In the genomic region with DNA sequence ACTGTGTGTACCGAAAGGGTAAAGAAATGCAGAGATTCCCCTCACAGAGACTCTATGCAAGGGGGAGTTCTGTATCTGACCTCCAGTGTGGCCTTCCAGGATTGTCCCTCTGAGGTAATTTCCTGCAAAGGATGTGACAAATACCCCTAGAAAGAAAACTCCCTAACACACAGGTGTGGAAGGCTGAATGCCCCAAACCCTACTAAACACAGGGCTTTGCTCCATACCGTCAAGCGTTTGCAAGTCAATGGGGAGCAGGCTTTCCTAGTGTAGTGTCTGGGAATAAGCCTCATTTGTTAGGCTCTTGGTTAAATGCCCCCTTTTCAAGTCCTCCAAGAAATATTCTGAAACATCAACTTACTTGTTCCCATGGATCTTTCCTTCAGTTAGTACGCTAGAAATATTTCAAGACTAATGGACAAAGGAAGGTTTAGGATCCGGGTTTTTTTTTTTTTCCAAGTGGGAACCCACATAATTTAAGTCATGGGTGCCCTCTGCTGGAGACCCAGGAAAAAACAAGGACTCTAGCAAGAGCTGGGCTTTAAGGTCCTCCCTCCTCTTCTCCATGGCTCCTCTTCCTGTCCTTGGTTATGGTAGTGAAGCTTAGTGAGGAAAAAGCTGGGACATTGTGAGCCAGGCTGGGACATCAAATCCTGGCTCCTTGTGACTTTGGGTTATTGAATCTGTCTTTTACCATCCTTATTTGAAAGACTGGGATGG, we compare ENCODE assay signal across 9 mouse cellular contexts.
DNase-seq lines count a peak whose midpoint lies in the region; ATAC-seq and TF ChIP-seq lines count a peak whose summit lies in the region.
"Had no signal": no experiment of that assay in that cellular context is flagged by ENCODE, and none has a peak within 500 bp of the region (broad histone marks: within the 10 kb centered on the region; RNA-seq: fewer than 3 reads in every experiment).

No protein-coding gene starts in this region.

- peaks cover 30% of the 10 kb centered on the region for H3K4me1 ChIP-seq in kidney, embryonic 15.5 days
- peaks cover 6% of the 10 kb centered on the region for H3K4me1 ChIP-seq in hindbrain, embryonic 16.5 days (ENCODE audit: control insufficient read depth, insufficient read depth, low read depth, low read length)
- H3K4me1 ChIP-seq in midbrain, embryonic 14.5 days (ENCODE audit: control insufficient read depth, insufficient read depth, low read length): no peaks in the 10 kb centered on the region
- H3K4me1 ChIP-seq in stomach, postnatal 0 days (replicated peaks; ENCODE audit: control insufficient read depth, insufficient read depth): 0 out of 2 replicates have a peak, but pooled peaks cover 5% of the 10 kb centered on the region

- ATAC-seq in kidney, embryonic 15.5 days (replicated peaks; ENCODE audit: low FRiP score): no peak
- ATAC-seq in hindbrain, embryonic 16.5 days: peak; percentile 35; the same call in 1 of the 2 replicates
- no peak; the same call in 1 of the 2 replicates for ATAC-seq in midbrain, embryonic 14.5 days (ENCODE audit: low FRiP score, low TSS enrichment)
- ATAC-seq in stomach, postnatal 0 days (ENCODE audit: low FRiP score, low TSS enrichment): no peak

- H3K9ac ChIP-seq in kidney, embryonic 15.5 days: no peak overlapping the region
- H3K9ac ChIP-seq in hindbrain, embryonic 16.5 days (ENCODE audit: low read depth, low read length): no peak overlapping the region
- H3K9ac ChIP-seq in midbrain, embryonic 14.5 days (replicated peaks; ENCODE audit: low read length): no peak overlapping the region
- H3K9ac ChIP-seq in stomach, postnatal 0 days (ENCODE audit: low read length): no peak overlapping the region

- H3K27ac ChIP-seq in kidney, embryonic 15.5 days: no peak overlapping the region
- H3K27ac ChIP-seq in hindbrain, embryonic 16.5 days (ENCODE audit: low read depth, low read length): no peak overlapping the region
- H3K27ac ChIP-seq in midbrain, embryonic 14.5 days (replicated peaks; ENCODE audit: low read depth, low read length): no peak overlapping the region
- H3K27ac ChIP-seq in stomach, postnatal 0 days (replicated peaks): peak overlapping the region; percentile 61

- H3K27me3 ChIP-seq in kidney, embryonic 15.5 days: no peaks in the 10 kb centered on the region
- no peaks in the 10 kb centered on the region for H3K27me3 ChIP-seq in hindbrain, embryonic 16.5 days (replicated peaks; ENCODE audit: control insufficient read depth, insufficient read depth, low read length)
- no peaks in the 10 kb centered on the region for H3K27me3 ChIP-seq in midbrain, embryonic 14.5 days (ENCODE audit: control insufficient read depth, insufficient read depth, low read length)
- H3K27me3 ChIP-seq in stomach, postnatal 0 days (ENCODE audit: control insufficient read depth, insufficient read depth, low read length): no peaks in the 10 kb centered on the region

- no peaks in the 10 kb centered on the region for H3K36me3 ChIP-seq in kidney, embryonic 15.5 days
- no peaks in the 10 kb centered on the region for H3K36me3 ChIP-seq in hindbrain, embryonic 16.5 days (ENCODE audit: control insufficient read depth, insufficient read depth, low read length)
- H3K36me3 ChIP-seq in midbrain, embryonic 14.5 days (ENCODE audit: control insufficient read depth, insufficient read depth, low read length): no peaks in the 10 kb centered on the region
- no peaks in the 10 kb centered on the region for H3K36me3 ChIP-seq in stomach, postnatal 0 days (ENCODE audit: control insufficient read depth, insufficient read depth, low read length)

- DNase-seq in kidney, adult 18-20 months: peak; percentile 85
- peak; percentile 51 for DNase-seq in cerebellum, adult 8-10 months
- peak; percentile 69 to 92 for DNase-seq in frontal cortex, adult 2 months (ENCODE audit: extremely low spot score in 1 of 2, low spot score in 1 of 2)
- DNase-seq in left cerebral cortex, adult 18-20 months (ENCODE audit: low spot score in 2 of 2): peak; percentile 78 to 91
- DNase-seq in midbrain, embryonic 14.5 days: peak; percentile 90
- DNase-seq in stomach, postnatal 0 days (ENCODE audit: low spot score): peak; percentile 84

- TF ChIP-seq CTCF in stomach, postnatal 0 days (IDR thresholded peaks at IDR 0.05; ENCODE audit: low read depth): peak; percentile 81

- no peak overlapping the region for H3K4me3 ChIP-seq in kidney, embryonic 15.5 days (replicated peaks)
- no peak overlapping the region for H3K4me3 ChIP-seq in hindbrain, embryonic 16.5 days (ENCODE audit: low read length)
- no peak overlapping the region for H3K4me3 ChIP-seq in midbrain, embryonic 14.5 days (replicated peaks; ENCODE audit: low read depth, low read length)
- H3K4me3 ChIP-seq in stomach, postnatal 0 days (ENCODE audit: low read depth, low read length): no peak overlapping the region
- H3K4me3 ChIP-seq: megakaryocyte, embryonic 14.5 days had no signal

- TF ChIP-seq EP300 in stomach, postnatal 0 days (optimal IDR thresholded peaks at IDR 0.05): no peak

- H3K4me2 ChIP-seq in kidney, embryonic 15.5 days: no peak overlapping the region
- H3K4me2 ChIP-seq in hindbrain, embryonic 16.5 days (ENCODE audit: low read length): no peak overlapping the region
- H3K4me2 ChIP-seq in midbrain, embryonic 14.5 days (ENCODE audit: low read length): no peak overlapping the region
- H3K4me2 ChIP-seq in stomach, postnatal 0 days (replicated peaks; ENCODE audit: low read depth): no peak overlapping the region

- no peaks in the 10 kb centered on the region for H3K9me3 ChIP-seq in kidney, embryonic 15.5 days (replicated peaks)
- H3K9me3 ChIP-seq in hindbrain, embryonic 16.5 days (ENCODE audit: control insufficient read depth, low read length): peaks cover 4% of the 10 kb centered on the region
- no peaks in the 10 kb centered on the region; the same call in 1 of the 2 replicates for H3K9me3 ChIP-seq in midbrain, embryonic 14.5 days (ENCODE audit: control insufficient read depth, low read length)
- H3K9me3 ChIP-seq in stomach, postnatal 0 days (ENCODE audit: control insufficient read depth, low read length): no peaks in the 10 kb centered on the region
- H3K9me3 ChIP-seq: megakaryocyte, embryonic 14.5 days had no signal

- WGBS in kidney, embryonic 15.5 days: 43% methylated on average over 5 of the region's 5 CpGs
- 33% methylated on average over 5 of the region's 5 CpGs for WGBS in hindbrain, embryonic 16.5 days
- 33% methylated on average over 5 of the region's 5 CpGs for WGBS in midbrain, embryonic 14.5 days
- 35% methylated on average over 5 of the region's 5 CpGs for WGBS in stomach, postnatal 0 days
